Mouse (Mus musculus) liver, embryonic 14 days (tissue): ENCODE results near the gene Vmn2r103. TPM values are rescaled to one million over a fixed set of nuclear protein-coding genes. Genes with fewer than 3 reads are reported as not detected.

ENCODE experiments used
- polyA plus RNA-seq: library from polyadenylated mRNA; depleted of rRNA; stranded (reverse); fragments of >200 nt; gene quantifications from 2 replicates; pipeline ENCODE4 v1.2.3, GENCODE M21; 2012; rRNA removed

The Vmn2r103 gene
- not detected in 2 replicates for polyA plus RNA-seq

GRCm38 (mm10) chr17:19773063-19773462 is at the start of gene Vmn2r103:
TSS of gene Vmn2r103 (plus strand) at chr17:19773363.

Other genes starting within 250 kb of the Vmn2r103 start
- not detected in 2 replicates for gene Vmn2r101, start 196.1 kb upstream of the Vmn2r103 start, polyA plus RNA-seq
- not detected in 2 replicates for gene Vmn2r102, start 113.0 kb upstream of the Vmn2r103 start, polyA plus RNA-seq